ENCODE assay signal across 18 mouse cellular contexts in the genomic region with DNA sequence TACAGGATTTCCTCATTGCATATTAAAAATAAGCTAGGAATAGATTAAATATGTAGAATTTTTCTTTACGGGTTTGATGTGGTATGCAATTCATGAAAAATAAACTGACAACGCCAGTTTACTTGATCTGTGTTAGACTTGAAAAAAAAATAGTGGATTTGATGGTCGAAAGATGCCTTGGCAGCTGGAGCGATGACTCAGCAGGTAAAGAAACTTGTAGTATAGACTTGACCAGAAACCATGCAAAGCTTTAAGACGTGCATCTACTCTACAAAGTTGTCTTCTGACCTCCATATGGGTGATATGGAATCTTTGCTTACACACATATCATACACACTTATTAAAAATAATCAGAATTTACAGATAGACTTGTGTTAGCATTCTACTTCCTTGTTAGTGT.
"Had no signal": no experiment of that assay in that cellular context is flagged by ENCODE, and none has a peak within 500 bp of the region (broad histone marks: within the 10 kb centered on the region; RNA-seq: fewer than 3 reads in every experiment).

No protein-coding gene starts in this region.

- H3K9ac ChIP-seq: liver, postnatal 0 days; lung, embryonic 14.5 days; midbrain, embryonic 13.5 days; neural tube, embryonic 13.5 days; neural tube, embryonic 15.5 days; stomach, embryonic 15.5 days had no signal

- H3K9me3 ChIP-seq: midbrain, embryonic 10.5 days; midbrain, embryonic 13.5 days; neural tube, embryonic 13.5 days; neural tube, embryonic 15.5 days; stomach, embryonic 15.5 days had no signal

- H3K27me3 ChIP-seq: midbrain, embryonic 13.5 days; neural tube, embryonic 13.5 days; neural tube, embryonic 15.5 days; stomach, embryonic 15.5 days had no signal

- H3K4me3 ChIP-seq: midbrain, embryonic 10.5 days; midbrain, embryonic 13.5 days; myocyte; neural tube, embryonic 13.5 days; neural tube, embryonic 15.5 days; stomach, embryonic 15.5 days had no signal

- ATAC-seq: liver, postnatal 0 days; midbrain, embryonic 13.5 days; midbrain, embryonic 16.5 days had no signal

- H3K4me2 ChIP-seq: lung, embryonic 14.5 days; midbrain, embryonic 13.5 days; neural tube, embryonic 13.5 days; neural tube, embryonic 15.5 days; stomach, embryonic 15.5 days had no signal

- H3K4me1 ChIP-seq: midbrain, embryonic 10.5 days; midbrain, embryonic 13.5 days; neural tube, embryonic 13.5 days; neural tube, embryonic 15.5 days; stomach, embryonic 15.5 days had no signal

- H3K27ac ChIP-seq: midbrain, embryonic 10.5 days; midbrain, embryonic 13.5 days; neural tube, embryonic 13.5 days; neural tube, embryonic 15.5 days; stomach, embryonic 15.5 days; stomach, postnatal 0 days had no signal

- DNase-seq: liver, postnatal 0 days; lung, embryonic 14.5 days; lung, postnatal 10 days; lung, postnatal 4 days; retina, postnatal 1 day; right cerebral cortex, adult 18-20 months; right cerebral cortex, postnatal 25 days; thymus, adult 2 months; thymus, postnatal 25 days; thymus, postnatal 4 days had no signal
